Mouse (Mus musculus): Measurements from ENCODE around the gene Fam241a. TPM values are rescaled to one million over a fixed set of nuclear protein-coding genes. Genes with fewer than 3 reads are reported as not detected.

The Fam241a gene
- total RNA-seq, 2 experiments from 2014 or later = 3.9 to 4.1 TPM

GRCm38 (mm10) chr3:127843324-127843940, 52.7 kb downstream of the Fam241a start:
- DNase-seq = no peak
- intact Hi-C loops (cut with DNase I; ENCODE audit: low total_unique reads) = no loop called here

DNA sequence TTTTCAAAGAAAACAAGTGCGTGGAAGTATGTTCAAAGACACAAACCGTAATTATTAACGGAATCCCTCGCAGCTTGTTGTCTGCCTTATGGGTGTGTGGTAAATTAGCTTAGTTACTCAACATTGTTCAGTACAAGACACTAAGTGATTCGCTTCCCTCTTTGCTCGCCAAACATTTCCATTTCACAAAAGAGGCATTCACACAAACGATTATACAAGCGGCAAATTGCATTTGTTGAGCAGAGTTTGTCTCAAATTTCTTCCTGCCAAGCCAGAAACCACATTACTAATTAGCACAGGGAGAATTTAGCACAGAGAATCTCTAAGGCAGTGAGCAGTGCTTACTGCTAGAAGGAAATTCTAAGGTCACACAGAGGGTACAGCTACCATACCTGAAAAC, 54.2 kb downstream of the Fam241a start:
- DNase-seq = no peak
- intact Hi-C loops (cut with DNase I; ENCODE audit: low total_unique reads) = no loop called here

DNA sequence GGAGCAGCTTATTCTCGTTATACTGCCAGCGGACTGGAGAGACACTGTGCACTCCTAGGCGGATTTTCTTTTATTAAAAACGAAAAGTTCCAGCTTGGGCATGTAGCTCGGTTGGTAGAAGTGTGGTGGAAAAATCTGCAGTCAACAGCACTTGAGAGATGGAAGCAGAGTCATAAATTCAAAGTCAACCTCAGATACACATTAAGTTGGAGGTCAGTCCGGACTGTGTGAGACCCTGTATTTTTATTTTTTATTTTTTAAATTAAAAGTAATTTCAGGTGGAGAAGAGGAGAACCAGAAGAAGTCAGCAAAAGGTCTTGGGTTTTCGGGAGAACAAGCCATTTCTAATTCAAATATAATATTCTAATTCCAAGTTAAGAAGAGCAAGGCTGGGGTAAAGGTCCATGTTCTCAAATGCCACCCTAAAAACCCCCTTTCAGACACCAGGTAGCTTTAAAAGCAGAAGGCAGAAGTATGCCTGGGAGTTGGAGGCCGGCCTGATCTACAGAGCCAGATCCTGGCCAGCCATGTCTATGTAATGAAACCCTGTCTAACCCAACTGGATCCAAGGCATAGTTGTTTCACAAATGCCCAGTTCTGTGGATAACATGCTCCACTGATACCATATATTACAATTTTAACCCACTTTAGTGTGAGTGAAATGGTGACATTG, 58.0 kb downstream of the Fam241a start:
- intact Hi-C loops (cut with DNase I; ENCODE audit: low total_unique reads) = no loop called here
- DNase-seq = no peak

- intact Hi-C loops (cut with DNase I; ENCODE audit: low total_unique reads) = no loop called here
- peak; percentile 96 for DNase-seq
Measured at GRCm38 (mm10) chr3:127837154-127837865, 58.8 kb downstream of the Fam241a start, which contains the start of gene Ap1ar. TSS of gene Ap1ar (minus strand) at chr3:127837523.

DNA sequence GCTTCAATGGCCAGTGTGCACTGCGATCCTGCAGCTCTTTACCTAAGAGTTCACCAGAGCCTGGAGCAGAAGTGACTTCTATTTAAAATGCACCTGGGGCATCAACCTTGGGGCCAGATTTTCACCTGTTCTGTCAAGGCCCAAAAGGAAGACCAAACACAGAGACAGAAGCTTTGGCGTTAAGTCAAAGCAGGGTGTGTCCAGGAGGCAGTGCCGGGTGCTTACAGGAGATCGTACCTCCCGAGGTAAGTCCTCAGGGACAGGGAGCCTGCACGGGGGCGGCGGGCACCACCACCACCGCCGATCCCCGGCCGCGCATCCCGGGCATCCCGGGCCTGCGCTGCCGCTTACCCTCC, 59.3 kb downstream of the Fam241a start:
- intact Hi-C loops (cut with DNase I; ENCODE audit: low total_unique reads) = no loop called here

GRCm38 (mm10) chr3:127835594-127835993, 60.5 kb downstream of the Fam241a start:
- DNase-seq = no peak
- intact Hi-C loops (cut with DNase I; ENCODE audit: low total_unique reads) = no loop called here

More for the DNA sequence above, 59.3 kb downstream of the Fam241a start:
- no peak for DNase-seq

DNA sequence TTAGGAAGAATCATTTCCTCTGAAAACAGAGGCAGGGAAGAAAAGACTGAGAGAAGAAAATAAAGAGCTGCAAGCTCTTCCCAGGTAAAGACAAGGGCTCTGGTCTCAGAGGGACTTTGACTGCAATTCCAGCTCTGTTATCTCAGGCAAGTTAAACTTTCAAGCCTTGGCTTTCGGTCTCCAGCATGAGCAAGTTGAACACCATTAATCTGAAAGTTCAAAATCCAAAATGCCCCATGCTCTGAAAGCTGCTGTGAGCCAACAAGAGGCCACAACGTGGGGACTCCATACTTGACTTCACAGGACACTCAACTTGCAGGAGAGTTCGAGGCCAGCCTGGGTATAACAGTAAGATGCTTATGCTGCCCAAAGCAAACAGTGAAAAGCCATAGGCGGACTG, 62.1 kb downstream of the Fam241a start:
- no peak for DNase-seq
- intact Hi-C loops (cut with DNase I; ENCODE audit: low total_unique reads) = no loop called here

GRCm38 (mm10) chr3:127831079-127831478, 65.0 kb downstream of the Fam241a start:
- DNase-seq = no peak
- intact Hi-C loops (cut with DNase I; ENCODE audit: low total_unique reads) = no loop called here

DNA sequence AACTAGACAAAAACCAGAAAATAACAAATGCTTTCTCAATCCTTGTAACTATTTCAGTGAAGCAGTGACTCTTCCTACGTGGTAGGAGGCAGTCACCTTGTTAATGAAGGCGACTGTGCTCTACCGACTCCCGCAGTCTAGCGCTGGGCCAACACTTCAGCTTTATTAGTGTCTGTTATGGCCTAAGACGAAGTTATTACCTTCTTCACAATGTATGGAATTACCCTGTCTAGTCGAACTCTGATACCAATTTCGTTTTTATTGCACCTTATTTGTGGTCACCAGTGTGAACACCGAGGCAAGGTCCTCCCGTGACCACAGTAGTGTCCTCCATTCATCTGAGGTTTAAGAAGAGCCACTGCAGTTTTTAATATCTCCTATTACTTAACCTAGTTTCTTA, 65.9 kb downstream of the Fam241a start:
- intact Hi-C loops (cut with DNase I; ENCODE audit: low total_unique reads) = no loop called here
- no peak for DNase-seq

DNA sequence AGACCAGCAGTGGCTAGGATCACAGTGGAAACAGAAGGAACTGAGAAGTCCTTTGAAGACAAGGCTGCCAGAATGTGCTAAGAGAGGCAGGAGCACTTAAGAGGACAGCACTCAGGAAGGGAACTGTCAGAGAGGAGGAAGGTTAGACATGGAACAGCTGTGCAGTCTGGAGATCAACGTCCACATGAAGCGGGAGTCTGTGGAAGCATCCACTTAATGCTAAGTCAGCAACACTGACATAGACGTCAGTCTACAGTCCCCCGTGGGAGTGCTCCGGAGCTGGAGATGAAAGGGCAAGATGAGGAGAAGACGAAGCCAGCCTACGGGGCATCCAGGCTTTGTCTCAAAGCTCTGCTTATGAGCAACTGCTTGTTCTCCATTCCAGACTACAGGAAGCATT, 69.0 kb downstream of the Fam241a start:
- no peak for DNase-seq
- intact Hi-C loops (cut with DNase I; ENCODE audit: low total_unique reads) = no loop called here

- no peak for DNase-seq
- intact Hi-C loops (cut with DNase I; ENCODE audit: low total_unique reads) = no loop called here
Measured at GRCm38 (mm10) chr3:127826503-127826902, 69.6 kb downstream of the Fam241a start.

DNA sequence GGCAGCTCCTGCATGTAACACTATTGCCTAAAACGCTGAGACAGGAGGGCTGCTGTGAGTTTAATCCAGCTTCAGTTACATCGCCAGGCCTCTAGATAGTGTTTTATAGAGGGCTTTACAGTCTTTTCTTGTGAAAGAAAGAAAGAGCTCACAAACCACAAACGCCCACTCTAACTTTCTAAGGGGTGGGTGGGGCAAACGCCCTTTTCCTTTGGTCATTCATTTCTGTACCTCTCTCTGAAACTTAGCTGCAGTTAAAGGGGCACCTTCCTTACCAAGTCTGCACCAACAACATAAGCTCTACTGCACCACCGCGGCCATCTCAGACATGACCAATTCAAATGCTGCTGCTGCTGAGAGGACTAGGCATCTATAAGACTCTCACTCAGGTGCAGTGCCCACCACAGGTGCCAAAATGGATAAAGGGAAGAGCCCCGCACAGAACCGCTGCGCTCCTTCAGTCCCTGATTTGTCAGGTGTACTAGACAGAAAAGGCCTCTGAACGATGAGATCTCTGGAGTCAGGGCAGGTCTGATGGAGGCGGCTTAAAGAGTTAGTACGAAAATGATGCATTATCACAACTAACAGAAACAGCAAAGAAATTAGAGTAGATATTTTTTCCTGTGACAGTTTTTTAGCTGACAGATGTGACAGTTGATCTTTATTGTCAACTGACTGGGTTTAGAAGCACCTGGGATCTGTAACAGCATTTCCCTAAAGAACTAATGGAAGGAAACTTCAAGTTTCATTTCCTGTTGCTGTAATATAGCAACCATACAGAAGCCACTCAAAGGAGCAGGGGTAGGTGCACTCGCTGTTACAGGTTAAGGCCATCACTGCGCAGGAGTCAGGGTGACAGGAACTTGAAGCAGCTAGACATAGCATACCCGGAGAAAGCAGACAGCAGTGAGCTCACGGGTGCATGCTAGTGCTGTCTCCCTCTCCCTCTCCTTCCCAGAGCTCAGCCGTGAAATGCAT, 71.9 kb downstream of the Fam241a start:
- intact Hi-C loops (cut with DNase I; ENCODE audit: low total_unique reads) = no loop called here
- no peak for DNase-seq

GRCm38 (mm10) chr3:127821209-127821608, 74.9 kb downstream of the Fam241a start:
- intact Hi-C loops (cut with DNase I; ENCODE audit: low total_unique reads) = no loop called here
- no peak for DNase-seq

DNA sequence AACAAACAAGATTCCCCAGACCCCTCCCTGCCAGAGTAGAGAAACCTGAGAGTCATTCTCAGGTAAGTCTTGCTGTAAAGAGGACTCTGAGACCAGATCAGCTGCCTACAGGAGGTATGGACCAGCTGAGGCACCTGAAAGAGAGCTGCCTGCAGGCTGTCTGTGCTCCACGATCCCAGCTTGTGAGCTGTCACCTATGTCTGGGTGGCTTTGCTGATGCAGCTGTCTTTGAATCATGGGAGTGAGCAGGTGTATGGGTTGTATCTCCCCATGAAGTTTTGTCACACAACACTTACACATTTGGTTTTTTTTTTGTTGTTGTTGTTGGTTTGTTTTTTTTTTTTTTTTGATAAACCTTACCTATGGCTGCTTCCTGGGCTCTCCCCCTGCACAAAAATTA, 75.7 kb downstream of the Fam241a start:
- no peak for DNase-seq
- intact Hi-C loops (cut with DNase I; ENCODE audit: low total_unique reads) = no loop called here

Other genes with a start within 250 kb of the Fam241a start
- 1 to 10 TPM in 1 of 2 experiments, under 1 TPM in 1; 0.93 to 1.7 TPM for gene Alpk1, start 115.8 kb downstream of the Fam241a start, total RNA-seq (2021)
- gene Tifa, start 106.5 kb downstream of the Fam241a start, total RNA-seq (2021) = 1 to 10 TPM; 1.4 to 1.5 TPM
- 10 to 100 TPM; 15.3 to 16.4 TPM for gene Ap1ar, start 58.8 kb downstream of the Fam241a start, total RNA-seq (2021)